Mouse (Mus musculus) forebrain, embryonic 11.5 days (tissue): ENCODE data around the gene Ptpru. TPM values are rescaled to one million over a fixed set of nuclear protein-coding genes. Genes with fewer than 3 reads are reported as not detected.
A peak's percentile ranks its signal among the peaks of the same experiment; 100 is the strongest.

Source experiments
- ATAC-seq: fragments of 200-750 bp; cut with Nextera tagmentation; replicated peaks from 2 replicates; pipeline ENCODE4 v1.8.0; 2017; ENCODE audit warnings: moderate TSS enrichment; ENCODE audit not compliant: low FRiP score
- DNase-seq: peaks from one replicate; pipeline ENCODE4 v3.0.0-alpha.2; 2017; ENCODE audit warnings: low spot score
- H3K27ac ChIP-seq: fragments of 300-500 bp; sonication (generic); 2 replicates; pipeline ENCODE4 v1.5.1; 2014; ENCODE audit warnings: low read depth, low read length
- H3K27me3 ChIP-seq: fragments of 300-500 bp; sonication (generic); 2 replicates; pipeline ENCODE4 v1.6.1; 2014; ENCODE audit warnings: mild to moderate bottlenecking, low read length, mixed read lengths; ENCODE audit not compliant: control insufficient read depth, insufficient read depth
- H3K36me3 ChIP-seq: fragments of 300-500 bp; sonication (generic); 2 replicates; pipeline ENCODE4 v1.6.1; 2014; ENCODE audit warnings: mild to moderate bottlenecking, low read length, moderate library complexity, mixed read lengths; ENCODE audit not compliant: control insufficient read depth, insufficient read depth
- H3K4me1 ChIP-seq: fragments of 300-500 bp; sonication (generic); replicated peaks from 2 replicates; pipeline ENCODE4 v1.6.1; 2014; ENCODE audit warnings: low read length, mixed read lengths; ENCODE audit not compliant: control insufficient read depth, insufficient read depth
- H3K4me2 ChIP-seq: fragments of 300-500 bp; sonication (generic); 2 replicates; pipeline ENCODE4 v1.6.1; 2014; ENCODE audit warnings: low read depth, mild to moderate bottlenecking, low read length, moderate library complexity, mixed read lengths; ENCODE audit not compliant: severe bottlenecking
- H3K4me3 ChIP-seq: fragments of 300-500 bp; sonication (generic); 2 replicates; pipeline ENCODE4 v1.5.1; 2014; ENCODE audit warnings: low read depth, low read length
- H3K9ac ChIP-seq: fragments of 300-500 bp; sonication (generic); 2 replicates; pipeline ENCODE4 v1.6.1; 2014; ENCODE audit warnings: low read length
- H3K9me3 ChIP-seq: fragments of 300-500 bp; sonication (generic); 2 replicates; pipeline ENCODE4 v1.6.1; 2016; ENCODE audit warnings: low read length, mixed read lengths; ENCODE audit not compliant: control insufficient read depth
- whole genome bisulfite sequencing: fragments of 180-500 bp; shearing (Covaris S2); extraction: QIAGEN DNeasy Blood & Tissue Kit; methylation state at CpG from one replicate; pipeline ENCODE4 v1.1.7; 2014; 5-methylcytosine and 5-hydroxymethylcytosine counted together
- polyA plus RNA-seq: library from polyadenylated mRNA; unstranded; fragments of >200 nt; fragmentation: Nextera tagmentation; extraction: Ambion mirVana; gene quantifications from 2 replicates; pipeline ENCODE4 v1.2.1, GENCODE M21; 2014

The Ptpru gene
- polyA plus RNA-seq, 1 experiment from 2014 or later: 44.3 TPM

GRCm38 (mm10) chr4:131786800-131787199 lies 51.3 kb downstream of the Ptpru start:
- Histone ChIP-seq H3K27me3 (no peaks in the 10 kb centered on the region), H3K27ac (no peak overlapping the region), H3K4me1 (no peaks in the 10 kb centered on the region), H3K4me2 (no peak overlapping the region), H3K9ac (no peak overlapping the region), H3K4me3 (no peak overlapping the region), H3K36me3 (no peaks in the 10 kb centered on the region; the same call in 1 of the 2 replicates), H3K9me3 (no peaks in the 10 kb centered on the region)
- WGBS: 82% methylated on average over 7 of the region's 7 CpGs
- ATAC-seq (no peak), DNase-seq (no peak)

- ATAC-seq (no peak), DNase-seq (peak; percentile 81)
- H3K27ac ChIP-seq: no peak overlapping the region
- 15% methylated on average over 9 of the region's 9 CpGs for WGBS
- H3K4me3 ChIP-seq: no peak overlapping the region
- no peak overlapping the region for H3K4me2 ChIP-seq
- H3K9me3 ChIP-seq: no peaks in the 10 kb centered on the region
- H3K36me3 ChIP-seq: no peaks in the 10 kb centered on the region; the same call in 1 of the 2 replicates
- no peaks in the 10 kb centered on the region for H3K4me1 ChIP-seq
- no peak overlapping the region for H3K9ac ChIP-seq
- H3K27me3 ChIP-seq: no peaks in the 10 kb centered on the region
Observed at GRCm38 (mm10) chr4:131784034-131784433, 54.1 kb downstream of the Ptpru start.

GRCm38 (mm10) chr4:131781023-131781422 lies 57.1 kb downstream of the Ptpru start:
- 76% methylated on average over 3 of the region's 3 CpGs for WGBS
- no peaks in the 10 kb centered on the region for H3K4me1 ChIP-seq
- DNase-seq: no peak
- ATAC-seq: no peak
- H3K27me3 ChIP-seq: no peaks in the 10 kb centered on the region
- H3K9ac ChIP-seq: no peak overlapping the region
- H3K27ac ChIP-seq: no peak overlapping the region
- H3K4me2 ChIP-seq: no peak overlapping the region
- no peaks in the 10 kb centered on the region for H3K36me3 ChIP-seq
- H3K4me3 ChIP-seq: no peak overlapping the region
- no peaks in the 10 kb centered on the region for H3K9me3 ChIP-seq

GRCm38 (mm10) chr4:131778616-131779275 lies 59.3 kb downstream of the Ptpru start:
- Histone ChIP-seq H3K4me3 (no peak overlapping the region), H3K27me3 (no peaks in the 10 kb centered on the region), H3K9ac (no peak overlapping the region), H3K27ac (no peak overlapping the region), H3K4me1 (no peaks in the 10 kb centered on the region), H3K4me2 (no peak overlapping the region), H3K36me3 (no peaks in the 10 kb centered on the region), H3K9me3 (no peaks in the 10 kb centered on the region)
- 87% methylated on average over 14 of the region's 14 CpGs for WGBS
- DNase-seq (no peak), ATAC-seq (no peak)

- DNase-seq: no peak
- Histone ChIP-seq H3K27me3 (no peaks in the 10 kb centered on the region), H3K36me3 (peaks cover 7% of the 10 kb centered on the region), H3K4me2 (no peak overlapping the region), H3K4me1 (no peaks in the 10 kb centered on the region), H3K9me3 (no peaks in the 10 kb centered on the region), H3K27ac (no peak overlapping the region), H3K9ac (no peak overlapping the region), H3K4me3 (no peak overlapping the region)
- no peak for ATAC-seq
- 87% methylated on average over 11 of the region's 11 CpGs for whole genome bisulfite sequencing
Observed at GRCm38 (mm10) chr4:131771384-131771783, 66.7 kb downstream of the Ptpru start.

GRCm38 (mm10) chr4:131763911-131764310 lies 74.2 kb downstream of the Ptpru start:
- 88% methylated on average over 7 of the region's 7 CpGs for WGBS
- no peaks in the 10 kb centered on the region for H3K4me1 ChIP-seq
- DNase-seq (no peak), ATAC-seq (no peak)
- no peaks in the 10 kb centered on the region for H3K9me3 ChIP-seq
- H3K9ac ChIP-seq: no peak overlapping the region
- no peak overlapping the region for H3K4me2 ChIP-seq
- no peak overlapping the region for H3K4me3 ChIP-seq
- H3K27ac ChIP-seq: no peak overlapping the region
- H3K36me3 ChIP-seq: peaks cover 2% of the 10 kb centered on the region; the same call in 1 of the 2 replicates
- no peaks in the 10 kb centered on the region for H3K27me3 ChIP-seq

- Histone ChIP-seq H3K4me3 (no peak overlapping the region), H3K36me3 (no peaks in the 10 kb centered on the region), H3K9ac (no peak overlapping the region), H3K4me1 (no peaks in the 10 kb centered on the region), H3K27ac (no peak overlapping the region), H3K9me3 (no peaks in the 10 kb centered on the region), H3K4me2 (no peak overlapping the region), H3K27me3 (no peaks in the 10 kb centered on the region)
- 67% methylated on average over 3 of the region's 3 CpGs for WGBS
- DNase-seq (no peak), ATAC-seq (no peak)
Observed at GRCm38 (mm10) chr4:131763479-131763878, 74.6 kb downstream of the Ptpru start.

DNA sequence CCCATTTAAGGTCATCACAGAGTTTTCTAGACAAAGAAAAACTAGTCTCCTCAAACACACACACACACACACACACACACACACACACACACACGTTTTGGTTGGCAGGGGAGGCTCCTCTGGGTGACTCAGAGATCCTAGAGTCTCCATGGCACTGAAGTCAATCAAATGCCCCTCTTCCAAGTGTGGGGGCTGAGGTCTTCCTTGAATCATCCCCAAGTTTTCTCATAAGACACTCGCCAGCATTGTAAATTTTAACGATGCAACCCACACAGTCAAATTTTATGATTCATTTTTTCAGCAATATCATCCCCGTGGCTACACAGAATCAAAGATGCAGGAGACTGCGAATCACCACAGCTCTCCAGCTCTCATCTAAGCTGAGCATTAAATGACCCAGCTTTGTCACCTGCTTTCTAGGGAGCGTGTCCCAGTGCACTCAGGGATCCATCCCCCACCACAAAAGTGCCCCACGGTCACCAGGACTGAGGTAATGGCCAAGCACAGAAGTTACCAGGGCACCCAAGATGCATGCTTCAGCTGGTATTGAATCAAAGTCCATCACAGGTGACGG lies 75.8 kb downstream of the Ptpru start:
- WGBS: 81% methylated on average over 8 of the region's 8 CpGs

More for the DNA sequence above, 75.8 kb downstream of the Ptpru start:
- H3K9ac ChIP-seq: no peak overlapping the region
- H3K9me3 ChIP-seq: no peaks in the 10 kb centered on the region
- H3K4me2 ChIP-seq: no peak overlapping the region
- H3K27ac ChIP-seq: no peak overlapping the region
- no peaks in the 10 kb centered on the region for H3K4me1 ChIP-seq
- no peak overlapping the region for H3K4me3 ChIP-seq
- DNase-seq (no peak), ATAC-seq (no peak)
- no peaks in the 10 kb centered on the region for H3K36me3 ChIP-seq
- no peaks in the 10 kb centered on the region for H3K27me3 ChIP-seq
